Mouse (Mus musculus): ENCODE measurements around the gene Il1rapl2.

- TF ChIP-seq CTCF (IDR thresholded peaks at IDR 0.05; ENCODE audit: low read depth, low read length) (no peak), POLR2A (IDR thresholded peaks at IDR 0.05; ENCODE audit: insufficient read depth, low read length) (no peak)
Observed at GRCm38 (mm10) chrX:138800958-138801357, 1230.5 kb downstream of the Il1rapl2 start.

Data from ES-Bruce4 (cell line).